Mouse (Mus musculus) mature B cell (primary cell): ENCODE data around the gene Fbf1.

Experiments
- in situ Hi-C: fragments of 300-500 bp; cut with MboI; formaldehyde crosslinking; loops from 2 replicates; pipeline ENCODE4 v1.14.3; 2019

The Fbf1 gene

GRCm38 (mm10) chr11:116178411-116179121, 10.6 kb upstream of the Fbf1 start:
- in situ Hi-C loops = no loop called here

GRCm38 (mm10) chr11:116176010-116176409, 8.0 kb upstream of the Fbf1 start:
- in situ Hi-C loops = no loop called here

- in situ Hi-C loops = no loop called here
These were observed 6.9 kb upstream of the Fbf1 start for GRCm38 (mm10) chr11:116174775-116175448.

- in situ Hi-C loops = no loop called here
These were observed 4.0 kb upstream of the Fbf1 start for GRCm38 (mm10) chr11:116171959-116172358.

- in situ Hi-C loops = no loop called here
These were observed 2.2 kb upstream of the Fbf1 start for GRCm38 (mm10) chr11:116170003-116170800.

GRCm38 (mm10) chr11:116169214-116169613, 1.2 kb upstream of the Fbf1 start:
- in situ Hi-C loops = no loop called here

GRCm38 (mm10) chr11:116167232-116167631, 734 bp downstream of the Fbf1 start:
- in situ Hi-C loops = no loop called here

GRCm38 (mm10) chr11:116163002-116163401, 5.0 kb downstream of the Fbf1 start:
- in situ Hi-C loops = no loop called here

- in situ Hi-C loops = no loop called here
These were observed 5.8 kb downstream of the Fbf1 start for GRCm38 (mm10) chr11:116162146-116162545.

GRCm38 (mm10) chr11:116161312-116161711, 6.7 kb downstream of the Fbf1 start:
- in situ Hi-C loops = no loop called here

- in situ Hi-C loops = no loop called here
These were observed 17.0 kb downstream of the Fbf1 start for GRCm38 (mm10) chr11:116150960-116151359.

GRCm38 (mm10) chr11:116149341-116149740, 18.6 kb downstream of the Fbf1 start:
- in situ Hi-C loops = no loop called here

- in situ Hi-C loops = no loop called here
These were observed 19.2 kb downstream of the Fbf1 start for GRCm38 (mm10) chr11:116148761-116149221.

- in situ Hi-C loops = no loop called here
These were observed 21.5 kb downstream of the Fbf1 start for GRCm38 (mm10) chr11:116146294-116146985.

- in situ Hi-C loops = no loop called here
These were observed 22.3 kb downstream of the Fbf1 start for GRCm38 (mm10) chr11:116145481-116146293.

GRCm38 (mm10) chr11:116143468-116143867, 24.5 kb downstream of the Fbf1 start:
- in situ Hi-C loops = no loop called here

- in situ Hi-C loops = no loop called here
These were observed 25.6 kb downstream of the Fbf1 start for GRCm38 (mm10) chr11:116142211-116142991.

GRCm38 (mm10) chr11:116138468-116139138, 29.4 kb downstream of the Fbf1 start, which contains the start of gene Mrpl38:
Mrpl38 (minus strand) TSS chr11:116138868.
- in situ Hi-C loops = no loop called here

- in situ Hi-C loops = no loop called here
These were observed 29.9 kb downstream of the Fbf1 start for GRCm38 (mm10) chr11:116138096-116138467.

- in situ Hi-C loops = no loop called here
These were observed 33.8 kb downstream of the Fbf1 start for GRCm38 (mm10) chr11:116134171-116134570.
